Mouse (Mus musculus): ENCODE measurements around the gene Pias4.
"Not testable (repeated sequence)": the region's sequence is repeated elsewhere in the genome, so short reads cannot be mapped to it uniquely, and the experiment has no call there.

The Pias4 gene

DNA sequence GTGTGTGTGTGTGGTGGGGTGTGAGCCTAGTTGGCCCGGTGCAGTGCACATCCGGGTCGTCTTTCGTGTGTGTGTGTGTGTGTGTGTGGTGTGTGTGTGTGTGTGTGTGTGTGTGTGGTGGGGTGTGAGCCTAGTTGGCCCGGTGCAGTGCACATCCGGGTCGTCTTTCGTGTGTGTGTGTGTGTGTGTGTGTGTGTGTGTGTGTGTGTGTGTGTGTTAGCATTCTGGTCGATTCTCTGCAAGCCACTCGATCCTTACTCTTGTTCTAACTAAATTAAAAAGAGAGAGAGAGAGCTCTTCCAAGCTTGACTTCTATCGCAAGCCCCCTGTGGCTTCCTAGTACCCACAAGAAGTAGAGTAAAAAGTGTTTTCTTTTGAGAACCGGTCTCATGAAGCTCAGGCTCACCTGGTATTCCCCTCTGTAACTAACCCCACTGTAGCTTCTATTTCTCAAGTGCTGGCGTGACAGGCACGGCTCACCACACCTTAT lies 1.7 kb upstream of the Pias4 start:
- in situ Hi-C loops (cut with MboI, MseI) = not testable (repeated sequence)

DNA sequence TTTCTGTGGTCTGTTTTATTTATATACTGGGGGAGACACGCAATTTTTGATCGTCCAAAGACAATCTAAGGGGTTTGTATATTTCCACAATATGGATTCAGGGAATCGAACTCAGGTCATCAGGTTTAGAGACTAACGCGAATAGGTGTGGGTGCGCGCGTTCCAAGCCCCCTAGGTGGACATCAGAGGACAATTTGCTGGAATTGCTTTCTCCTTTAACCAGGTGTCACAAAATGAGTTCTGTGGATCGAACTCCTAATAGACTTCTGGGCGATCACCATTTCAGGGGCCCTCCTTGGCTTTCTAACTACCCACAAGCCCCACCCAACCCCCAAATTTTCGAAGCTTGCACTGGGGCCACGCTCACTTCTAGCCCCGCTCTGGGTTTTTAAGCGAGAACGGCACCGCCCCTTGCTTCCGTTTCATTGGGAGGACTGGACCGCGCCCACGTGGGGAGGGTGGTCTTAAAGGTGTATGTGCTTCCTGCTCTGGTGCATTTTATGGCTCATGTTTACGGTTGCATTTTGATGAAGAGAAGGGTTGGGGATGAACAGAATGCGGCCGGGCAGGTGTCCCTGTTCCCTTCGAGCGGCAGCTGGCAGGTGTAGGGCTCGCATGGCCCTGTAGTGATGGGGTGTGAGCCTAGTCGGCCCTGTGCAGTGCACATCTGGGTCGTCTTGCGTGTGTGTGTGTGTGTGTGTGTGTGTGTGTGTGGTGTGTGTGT lies 960 bp upstream of the Pias4 start:
- in situ Hi-C loops (cut with MboI, MseI) = no loop called here

DNA sequence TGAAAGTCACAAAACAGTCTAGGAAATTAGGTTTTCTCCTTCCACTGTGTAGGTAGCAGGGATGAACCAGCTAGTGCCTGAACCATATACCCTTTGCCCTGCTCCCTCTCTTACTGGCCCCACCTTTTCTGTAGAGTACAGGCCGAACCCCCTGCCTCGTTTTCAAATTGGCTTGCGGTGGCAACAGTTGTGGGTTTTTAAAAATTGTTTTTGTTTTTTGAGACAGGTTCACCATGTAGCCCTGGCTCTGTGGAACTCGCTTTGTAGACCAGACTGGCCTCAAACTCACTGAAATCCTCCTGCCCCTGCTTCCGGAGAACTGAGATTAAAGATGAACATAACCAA lies 336 bp upstream of the Pias4 start:
- in situ Hi-C loops (cut with MboI, MseI) = no loop called here

DNA sequence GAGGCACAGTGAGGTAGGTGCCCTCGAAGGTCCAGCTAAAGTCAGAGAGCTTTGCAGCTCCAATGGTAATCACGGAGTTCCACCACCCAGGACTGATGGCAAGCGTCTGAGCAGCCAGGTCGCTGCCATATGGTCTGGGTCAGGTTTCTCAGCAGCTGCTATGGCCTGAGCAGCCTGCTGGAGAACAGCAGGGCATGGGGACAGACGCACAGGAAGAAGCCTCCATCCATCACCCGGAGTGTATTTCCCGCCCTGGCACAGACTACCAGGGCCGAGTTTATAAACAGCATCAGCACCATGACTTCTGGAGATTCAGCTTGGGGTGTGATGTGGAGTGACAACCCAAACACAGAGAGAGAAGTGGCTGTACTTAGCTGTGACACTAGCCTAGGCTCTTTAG lies 2.6 kb downstream of the Pias4 start:
- in situ Hi-C loops (cut with MboI, MseI) = no loop called here

DNA sequence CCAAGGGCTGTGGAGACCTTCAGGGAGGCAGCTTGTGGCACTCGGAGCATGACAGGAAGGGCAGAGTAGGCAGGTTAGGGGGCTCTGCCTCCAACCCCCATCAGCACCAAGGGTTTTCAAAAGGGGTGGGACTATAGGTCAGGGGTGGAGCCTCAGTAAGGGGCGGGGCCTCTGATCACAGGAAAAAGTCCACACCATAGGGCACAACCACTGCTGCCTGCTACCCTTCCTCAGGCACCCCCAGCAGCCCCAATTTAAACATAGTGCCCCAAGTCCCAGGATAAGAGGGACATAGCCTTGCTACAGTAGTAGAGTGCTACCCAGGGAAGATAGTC lies 5.4 kb downstream of the Pias4 start:
- in situ Hi-C loops (cut with MboI, MseI) = loop anchor here (5.0 kb wide), 1 partner anchor 55 kb away; the partner anchor contains the start of gene Map2k2

DNA sequence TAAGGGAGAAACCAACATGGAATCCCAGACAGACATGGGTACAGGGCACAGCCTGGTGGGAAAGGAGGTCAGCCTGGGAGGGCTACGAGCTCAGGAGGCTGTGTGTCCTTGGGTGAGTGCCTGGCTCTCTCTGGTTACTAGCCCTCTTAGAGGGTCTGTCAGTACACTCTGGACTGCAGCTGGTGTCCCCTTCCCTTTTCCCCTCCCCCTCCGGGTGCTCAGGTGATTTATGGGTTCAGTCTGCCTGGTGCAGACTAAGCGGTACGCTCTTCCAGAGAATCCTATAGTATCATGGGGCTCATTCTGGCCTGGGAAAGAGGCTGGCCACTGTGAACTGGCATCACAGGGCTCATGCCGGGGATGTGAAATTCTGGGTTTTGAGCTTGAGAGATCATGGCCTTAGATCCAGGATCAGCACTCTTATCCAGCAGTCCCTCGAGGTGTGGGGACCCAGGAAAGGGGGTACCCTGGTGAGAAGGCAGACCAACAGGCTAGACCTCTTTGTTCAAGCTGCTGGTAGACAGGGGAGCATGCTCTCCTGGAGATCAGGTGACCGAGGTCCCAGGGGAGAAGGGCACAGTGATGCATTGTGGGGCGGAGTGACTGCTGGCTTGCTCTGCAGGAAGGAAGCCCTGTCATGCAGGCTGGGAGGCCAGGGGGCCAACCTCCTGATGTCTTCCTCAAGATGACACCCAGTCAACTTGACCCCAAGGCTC lies 6.0 kb downstream of the Pias4 start:
- in situ Hi-C loops (cut with MboI, MseI) = loop anchor here (5.0 kb wide), 1 partner anchor 54 kb away; the partner anchor contains the start of gene Map2k2

DNA sequence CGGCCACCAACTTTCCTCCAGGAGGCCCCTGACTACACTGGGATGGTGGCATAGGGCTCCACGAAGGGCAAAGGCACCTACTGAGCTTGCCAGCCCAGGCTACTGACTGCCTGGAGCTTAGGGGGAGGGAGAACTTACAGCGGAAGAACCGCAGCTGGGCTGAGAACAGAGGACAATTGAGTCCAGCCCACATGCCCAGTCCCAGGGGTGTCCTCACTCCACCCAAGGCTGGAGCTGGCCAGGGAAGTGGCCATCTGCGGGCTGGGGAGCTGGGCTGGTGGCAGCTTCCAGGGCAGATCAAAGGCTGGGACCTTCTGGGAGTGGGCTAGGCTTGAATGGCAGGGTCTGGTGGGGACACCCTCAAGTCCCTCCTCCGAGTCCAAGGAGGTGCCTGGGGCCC lies 13.0 kb downstream of the Pias4 start:
- in situ Hi-C loops (cut with MboI, MseI) = no loop called here

DNA sequence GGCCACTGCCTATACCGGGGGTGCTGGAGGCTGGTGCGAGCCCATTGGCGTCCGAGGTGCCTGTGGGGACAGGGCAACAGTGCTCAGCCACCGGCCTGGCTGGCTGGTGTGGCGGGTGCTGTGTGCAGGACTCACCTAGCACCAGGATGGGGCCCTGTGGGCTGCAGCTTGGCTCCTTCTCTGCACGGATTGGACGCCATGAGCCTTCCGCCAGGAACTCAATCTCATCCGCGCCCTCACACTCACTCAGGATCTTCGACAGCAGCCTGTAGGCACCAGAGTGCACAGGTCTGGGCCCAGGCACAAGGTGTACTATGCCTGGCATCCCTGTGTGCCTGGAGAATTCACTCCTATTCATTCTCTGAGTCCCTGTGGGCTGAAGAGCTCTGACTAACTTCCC lies 13.4 kb downstream of the Pias4 start:
- in situ Hi-C loops (cut with MboI, MseI) = no loop called here

DNA sequence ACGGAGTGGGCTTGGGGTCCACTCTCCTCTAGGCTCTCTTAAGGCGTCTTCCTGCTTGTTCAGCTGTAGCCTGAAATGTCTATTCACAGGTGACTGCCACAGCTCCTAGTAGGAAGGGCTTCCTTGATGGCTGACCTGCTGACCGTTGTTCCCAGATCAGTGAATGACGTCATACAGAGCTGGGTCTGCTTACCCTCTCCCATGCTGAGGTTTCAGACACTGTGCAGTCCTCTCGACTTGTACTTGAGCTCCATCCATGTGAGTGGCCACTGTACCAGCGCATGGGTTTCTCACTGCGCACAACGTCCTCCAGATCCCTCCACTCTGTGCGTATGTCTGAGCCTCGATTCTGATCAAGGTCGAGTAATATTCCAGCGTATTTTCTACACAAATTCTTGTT lies 15.1 kb downstream of the Pias4 start:
- in situ Hi-C loops (cut with MboI, MseI) = no loop called here

DNA sequence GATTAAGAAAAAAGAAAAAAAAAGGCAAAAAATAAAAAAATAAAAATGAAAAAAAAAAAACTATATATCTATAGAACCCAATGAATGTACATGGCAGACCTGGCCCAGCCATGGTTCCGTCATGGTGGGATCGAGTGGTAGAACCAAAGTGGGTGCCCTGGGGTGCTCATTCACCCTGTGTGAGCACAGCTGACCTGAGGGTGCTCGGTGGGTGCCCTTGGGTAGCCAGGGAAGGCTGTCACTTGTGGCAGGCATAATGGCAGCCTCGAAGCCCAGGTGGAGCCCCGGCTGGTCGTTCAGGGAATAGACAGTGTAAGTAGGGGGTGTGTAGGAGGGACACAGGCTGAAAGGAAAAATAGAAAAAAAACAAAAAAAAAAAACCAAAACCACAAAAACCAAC lies 16.5 kb downstream of the Pias4 start:
- in situ Hi-C loops (cut with MboI, MseI) = no loop called here

DNA sequence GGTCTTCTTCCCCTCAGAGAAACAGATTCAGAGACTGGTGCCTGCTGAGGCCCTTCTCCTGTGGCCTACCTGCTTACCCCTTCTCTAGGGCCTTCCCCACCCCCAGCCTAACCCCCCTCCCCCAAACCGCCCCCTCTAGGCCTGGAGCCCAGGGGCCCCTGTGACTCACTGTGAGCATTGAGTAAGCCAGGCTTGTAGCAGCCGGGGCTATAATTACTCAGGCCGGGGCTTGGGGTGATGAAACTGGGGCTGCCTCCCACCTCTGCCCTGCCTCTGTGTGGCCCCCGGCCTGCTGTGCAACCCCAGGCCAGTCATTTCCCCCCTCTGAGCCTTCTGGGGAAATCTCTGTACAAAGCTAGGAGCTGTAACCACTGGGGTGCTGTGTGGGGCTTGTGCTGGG lies 21.4 kb downstream of the Pias4 start:
- in situ Hi-C loops (cut with MboI, MseI) = no loop called here

DNA sequence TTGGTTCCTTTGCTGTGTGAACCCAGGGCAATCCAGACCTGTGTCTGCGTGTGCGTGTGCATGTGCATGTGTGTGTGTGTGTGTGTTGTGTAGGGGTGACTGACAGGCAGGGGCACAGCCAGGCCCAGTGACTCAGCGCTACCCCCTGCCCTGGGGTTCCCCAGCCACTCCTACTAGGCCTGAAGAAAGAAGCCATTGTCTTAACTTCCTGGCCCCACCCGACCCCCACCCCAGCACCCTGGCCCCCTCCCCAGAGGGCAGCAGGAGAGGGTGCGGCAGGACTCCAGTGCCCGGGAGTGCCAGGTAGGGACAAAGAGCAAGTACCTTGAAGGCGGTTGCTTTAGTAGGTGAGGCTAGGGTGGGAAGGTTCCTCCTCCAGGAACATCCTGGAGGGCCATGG lies 21.9 kb downstream of the Pias4 start:
- in situ Hi-C loops (cut with MboI, MseI) = no loop called here

DNA sequence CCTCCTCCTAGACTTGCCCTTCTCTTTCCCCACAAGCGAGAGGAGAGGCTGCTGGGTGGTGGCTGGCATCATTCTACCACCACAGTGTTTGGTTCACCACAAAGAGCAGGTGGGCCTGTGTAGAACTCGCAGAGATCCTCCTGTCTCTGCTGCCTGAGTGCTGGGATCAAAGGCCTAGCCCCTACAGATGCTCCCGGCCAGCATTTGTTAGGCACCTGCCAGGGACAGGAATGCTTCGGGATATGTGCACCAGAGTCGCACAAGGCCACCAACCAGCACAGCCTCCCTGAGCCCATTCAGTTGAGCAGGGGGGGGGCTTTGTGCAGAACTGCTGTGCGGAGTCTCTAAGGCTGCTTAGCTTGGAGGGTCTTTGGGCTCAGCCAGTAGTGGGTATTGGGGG lies 22.4 kb downstream of the Pias4 start:
- in situ Hi-C loops (cut with MboI, MseI) = no loop called here

DNA sequence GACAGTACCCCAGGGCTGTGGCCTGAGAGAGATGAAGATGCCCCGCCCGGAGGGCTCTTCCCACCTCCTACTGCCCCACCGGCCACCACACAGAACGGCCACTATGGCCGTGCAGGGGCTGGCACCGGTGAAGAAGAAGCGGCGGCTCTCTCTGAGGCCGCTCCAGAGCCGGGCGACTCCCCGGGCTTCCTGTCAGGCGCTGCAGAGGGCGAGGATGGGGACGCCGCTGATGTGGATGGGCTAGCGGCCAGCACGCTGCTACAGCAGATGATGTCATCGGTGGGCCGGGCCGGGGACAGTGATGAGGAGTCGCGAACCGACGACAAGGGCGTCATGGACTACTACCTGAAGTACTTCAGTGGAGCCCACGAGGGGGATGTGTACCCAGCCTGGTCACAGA lies 23.1 kb downstream of the Pias4 start:
- in situ Hi-C loops (cut with MboI, MseI) = no loop called here

DNA sequence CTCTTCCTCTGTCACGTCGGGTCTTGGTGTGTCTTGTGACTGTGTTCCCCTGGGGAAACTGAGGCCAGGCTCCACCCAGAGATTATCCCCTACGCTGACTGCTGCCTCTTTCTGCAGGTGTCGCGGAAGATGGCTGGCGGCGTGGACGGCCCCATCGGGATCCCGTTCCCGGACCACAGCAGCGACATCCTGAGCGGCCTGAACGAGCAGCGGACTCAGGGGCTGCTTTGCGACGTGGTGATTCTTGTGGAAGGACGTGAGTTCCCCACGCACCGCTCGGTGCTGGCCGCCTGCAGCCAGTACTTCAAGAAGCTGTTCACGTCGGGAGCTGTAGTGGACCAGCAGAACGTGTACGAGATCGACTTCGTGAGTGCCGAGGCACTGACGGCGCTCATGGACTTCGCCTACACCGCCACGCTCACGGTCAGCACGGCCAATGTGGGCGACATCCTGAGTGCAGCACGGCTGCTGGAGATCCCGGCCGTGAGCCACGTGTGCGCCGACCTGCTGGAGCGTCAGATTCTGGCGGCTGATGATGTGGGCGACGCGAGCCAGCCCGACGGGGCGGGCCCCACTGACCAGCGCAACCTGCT lies 23.8 kb downstream of the Pias4 start:
- in situ Hi-C loops (cut with MboI, MseI) = no loop called here

DNA sequence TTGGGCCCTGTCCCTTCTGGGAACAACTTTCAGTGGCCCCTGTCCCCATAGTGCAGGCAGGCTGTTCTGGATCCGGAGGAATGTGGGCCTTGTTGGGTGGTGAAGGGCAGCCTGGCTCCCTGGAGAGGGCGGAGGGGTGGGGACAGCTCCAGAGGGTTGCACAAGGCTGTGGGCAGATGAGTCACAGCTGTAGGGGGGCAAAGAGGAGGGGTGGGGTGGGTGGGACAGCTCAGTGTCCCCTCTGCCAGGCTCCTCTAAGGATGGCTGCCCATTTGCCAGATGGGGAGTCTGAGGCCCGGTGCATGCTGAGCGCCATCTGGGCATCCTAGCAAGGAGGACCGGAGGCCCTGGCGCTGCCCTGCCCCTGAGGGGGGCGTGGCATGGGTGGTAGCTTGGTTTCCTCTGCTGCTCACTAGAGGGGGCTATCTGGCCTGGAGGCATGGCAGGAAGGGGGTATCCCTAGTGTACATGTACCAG lies 24.5 kb downstream of the Pias4 start:
- in situ Hi-C loops (cut with MboI, MseI) = no loop called here

DNA sequence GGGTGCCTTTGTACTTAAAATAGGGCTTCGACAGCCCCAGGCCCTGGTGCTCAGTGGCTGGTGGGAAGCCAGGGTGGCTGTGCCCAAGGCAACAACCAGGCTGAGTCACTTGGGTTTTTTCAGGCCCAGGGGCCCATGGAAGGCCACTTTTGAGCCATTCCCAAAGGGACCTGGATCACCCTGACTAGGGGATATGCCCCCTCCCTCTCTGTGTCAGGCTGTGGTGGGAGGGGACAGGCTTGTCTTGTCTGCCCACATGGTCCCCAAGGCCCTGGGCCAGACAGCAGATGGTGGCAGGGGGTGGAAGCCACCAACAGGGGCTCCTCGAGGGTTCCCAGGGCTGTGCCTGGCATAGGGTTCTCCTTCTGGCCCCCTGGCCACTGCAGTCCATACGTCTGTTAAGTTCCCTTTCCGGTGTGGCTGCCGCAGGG lies 25.2 kb downstream of the Pias4 start:
- in situ Hi-C loops (cut with MboI, MseI) = no loop called here

DNA sequence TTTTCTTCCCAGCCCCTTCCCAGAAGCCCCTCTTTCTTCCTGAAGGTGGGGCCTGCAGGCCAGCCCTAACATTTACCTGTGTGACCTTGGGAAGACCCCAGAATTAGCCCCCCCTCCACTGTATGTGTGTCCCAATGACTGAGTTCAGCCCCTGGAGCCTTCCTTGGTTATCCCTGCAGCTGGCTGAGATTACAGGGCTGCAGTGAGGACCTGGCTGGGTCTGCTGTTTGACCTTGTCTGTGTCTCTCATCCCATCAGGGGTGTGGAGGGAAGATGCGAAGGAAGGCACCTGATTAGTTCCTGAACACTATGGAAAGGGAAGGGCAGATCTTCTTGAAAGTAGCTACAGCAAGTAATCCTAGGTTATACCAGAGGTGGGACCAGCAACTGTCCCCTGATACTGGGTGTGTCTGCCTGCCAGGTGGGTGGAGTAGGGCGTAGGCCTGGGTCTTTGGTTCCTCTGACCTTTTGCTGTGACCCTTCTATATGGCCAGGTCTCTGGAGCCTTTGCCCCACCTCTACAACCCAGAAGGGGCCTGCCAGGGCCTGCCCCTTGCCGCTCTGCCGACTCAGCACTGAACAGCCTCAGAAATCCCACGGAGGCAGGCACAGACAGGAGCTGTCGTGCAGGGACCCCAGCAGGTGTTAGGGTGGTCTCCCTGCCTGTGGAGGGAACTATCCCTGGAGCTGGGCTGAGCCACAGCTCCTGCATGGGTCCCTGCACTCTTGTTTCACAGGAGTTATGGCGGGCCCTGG lies 26.1 kb downstream of the Pias4 start:
- in situ Hi-C loops (cut with MboI, MseI) = no loop called here

DNA sequence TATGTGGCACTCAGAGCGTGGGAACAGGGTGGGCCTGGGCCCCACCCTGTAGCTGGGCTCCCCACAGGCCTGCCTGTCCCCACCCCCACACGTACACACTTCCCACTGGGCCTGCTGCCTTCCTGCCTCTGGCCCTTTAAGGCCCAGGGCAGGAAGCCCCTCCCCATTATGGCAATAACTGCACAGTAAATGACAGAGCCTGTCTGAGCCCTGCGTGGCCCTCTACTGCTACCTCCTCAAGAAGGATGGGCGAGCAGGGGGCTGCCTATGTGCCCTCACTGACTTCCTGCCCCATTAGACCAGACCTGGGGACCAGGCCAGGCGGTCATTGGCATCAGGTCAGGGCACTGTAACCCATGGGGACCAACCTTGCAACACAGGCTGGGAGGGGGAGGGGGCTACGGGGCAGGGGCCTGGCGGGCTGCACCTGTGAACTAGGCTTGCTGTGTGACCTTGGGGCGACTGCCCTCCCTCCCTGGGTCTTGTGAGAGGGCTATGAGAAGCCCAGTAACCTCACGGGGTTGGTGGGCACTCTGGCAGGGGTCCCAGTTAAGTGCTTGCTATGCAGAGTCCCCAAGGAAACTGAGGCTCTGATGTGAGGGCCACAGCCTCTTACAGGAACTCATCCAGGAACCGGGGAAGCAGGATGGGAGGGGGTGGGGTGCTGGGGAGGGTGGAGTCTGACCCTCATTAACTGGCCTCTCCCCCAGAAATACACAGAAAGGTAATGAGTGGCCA lies 26.8 kb downstream of the Pias4 start:
- in situ Hi-C loops (cut with MboI, MseI) = no loop called here

DNA sequence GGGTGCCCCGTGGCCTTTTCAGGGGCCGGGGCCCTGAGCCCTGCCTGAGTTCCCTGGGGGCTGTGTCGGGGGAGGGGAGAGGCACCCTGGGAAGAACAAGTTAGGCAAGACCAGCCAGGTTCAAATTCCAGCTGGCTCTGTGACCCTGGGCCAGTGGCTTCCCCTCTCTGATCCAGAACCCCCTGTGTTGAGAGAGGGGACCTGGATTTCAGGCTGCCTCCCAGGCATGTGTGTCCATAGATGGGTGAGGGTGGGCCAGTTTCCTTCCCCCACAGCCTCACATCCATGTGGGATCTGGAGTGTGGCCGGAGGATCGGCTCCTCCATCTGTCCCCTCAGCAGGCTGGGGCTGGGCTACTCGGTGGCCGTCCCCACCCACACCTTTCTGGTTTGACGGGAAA lies 27.7 kb downstream of the Pias4 start:
- in situ Hi-C loops (cut with MboI, MseI) = no loop called here

DNA sequence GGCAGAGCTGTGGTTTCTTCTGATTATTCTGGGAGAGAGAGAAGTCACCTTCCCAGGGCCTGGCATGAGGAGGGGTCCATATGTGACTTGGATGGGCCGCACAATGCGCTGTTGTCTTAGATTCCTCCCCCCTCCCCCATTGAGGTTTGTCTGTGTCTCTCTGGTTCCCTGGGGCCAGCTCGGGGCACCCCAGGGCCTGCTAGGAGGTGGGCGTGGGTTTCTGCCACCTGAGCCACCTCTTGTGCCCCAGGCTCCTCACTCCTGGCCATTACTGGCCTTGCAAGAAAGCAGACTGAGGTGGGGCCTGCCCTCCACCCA lies 28.2 kb downstream of the Pias4 start:
- in situ Hi-C loops (cut with MboI, MseI) = loop anchor here (5.0 kb wide), 1 partner anchor 38 kb away; the partner anchor contains the start of gene Eef2

All from T-helper 2 cell (primary cell).